9 mouse cellular contexts compared by ENCODE assay signal in the genomic region with DNA sequence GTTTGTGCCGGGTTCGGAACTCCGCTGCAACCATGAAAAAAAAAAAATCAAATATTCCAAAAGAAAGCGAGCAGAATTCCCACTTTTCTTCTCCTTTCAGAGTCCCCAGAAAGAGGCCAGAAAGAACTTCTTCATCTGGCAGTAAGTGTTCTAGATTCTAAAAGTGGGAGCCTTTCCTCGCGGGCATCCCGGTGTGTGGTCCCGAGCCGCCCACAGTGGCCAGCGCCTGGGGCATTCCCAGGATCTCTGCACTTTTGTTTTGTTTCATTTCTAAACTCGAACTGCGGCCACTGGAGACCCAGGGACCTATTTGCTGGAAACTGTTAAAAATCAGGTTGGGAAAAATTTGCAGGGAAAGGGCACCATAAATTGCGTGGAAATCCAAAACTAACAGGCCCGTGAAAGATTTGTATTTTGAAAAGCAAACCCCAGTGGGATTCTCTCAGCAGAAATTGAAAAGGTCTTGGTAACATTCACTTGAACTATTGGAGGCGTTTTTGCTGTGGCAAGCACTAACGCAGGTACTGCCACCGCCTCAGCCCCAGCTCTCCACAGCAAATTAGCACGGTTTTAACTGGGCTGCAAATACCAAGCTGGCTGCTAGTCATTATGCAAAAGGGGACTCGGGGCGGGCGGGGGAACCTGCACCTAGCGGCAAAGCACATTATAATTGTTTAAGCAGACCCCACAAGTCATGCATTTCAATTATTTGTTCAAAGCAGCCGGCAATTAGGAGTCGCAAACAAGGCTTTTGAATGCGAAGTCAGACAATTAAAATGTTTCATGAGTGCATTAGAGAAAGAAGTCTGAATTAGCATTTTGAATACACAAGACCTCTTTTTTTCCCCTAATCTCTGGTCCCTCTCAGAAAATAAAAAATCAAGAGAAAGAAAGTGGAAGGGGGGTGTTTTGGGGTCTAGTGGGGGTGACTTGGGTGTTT.
DNase-seq lines count a peak whose midpoint lies in the region; ATAC-seq and TF ChIP-seq lines count a peak whose summit lies in the region.
"Had no signal": no experiment of that assay in that cellular context is flagged by ENCODE, and none has a peak within 500 bp of the region (broad histone marks: within the 10 kb centered on the region; RNA-seq: fewer than 3 reads in every experiment).

No protein-coding gene starts in this region.

- no peak for TF ChIP-seq CTCF in CH12.LX (conservative IDR thresholded peaks at IDR 0.05 in 1 of 2, IDR thresholded peaks at IDR 0.05 in 1 of 2; ENCODE audit: low read depth in 2 of 2, low read length in 2 of 2)

- H3K36me3 ChIP-seq in heart, embryonic 14.5 days (ENCODE audit: control insufficient read depth, insufficient read depth, low read length), result no peaks in the 10 kb centered on the region
- no peaks in the 10 kb centered on the region for H3K36me3 ChIP-seq in CH12.LX (replicated peaks in 1 of 2; ENCODE audit: control insufficient read depth in 1 of 2, insufficient read depth in 1 of 2, low read length in 1 of 2)
- H3K36me3 ChIP-seq in embryonic facial prominence, embryonic 13.5 days, result no peaks in the 10 kb centered on the region
- no peaks in the 10 kb centered on the region for H3K36me3 ChIP-seq in limb, embryonic 13.5 days

- H3K4me3 ChIP-seq in heart, embryonic 14.5 days (ENCODE audit: control insufficient read depth in 1 of 2, insufficient read depth in 1 of 2, low read depth in 1 of 2, low read length in 2 of 2), result peak overlapping the region in 1 of 2 experiments; percentile 19; a peak in 2 of 4 replicates
- H3K4me3 ChIP-seq in CH12.LX (replicated peaks in 1 of 3; ENCODE audit: low read depth in 2 of 3, low read length in 2 of 3, poor library complexity in 1 of 3), result no peak overlapping the region
- peak overlapping the region; percentile 19; the same call in 1 of the 2 replicates for H3K4me3 ChIP-seq in embryonic facial prominence, embryonic 13.5 days
- H3K4me3 ChIP-seq in limb, embryonic 13.5 days, result peak overlapping the region; percentile 27

- no peak for ATAC-seq in heart, embryonic 14.5 days (ENCODE audit: insufficient number of reproducible peaks, insufficient read depth, low FRiP score, low read depth)
- no peak for ATAC-seq in embryonic facial prominence, embryonic 13.5 days (ENCODE audit: insufficient number of reproducible peaks, insufficient read depth, low FRiP score, low TSS enrichment, low read depth)
- ATAC-seq in limb, embryonic 13.5 days (ENCODE audit: low FRiP score, low read depth), result no peak
- ATAC-seq: liver, postnatal 0 days had no signal

- 3% methylated on average over 25 of the region's 25 CpGs for WGBS in heart, embryonic 14.5 days
- WGBS in embryonic facial prominence, embryonic 13.5 days, result under 1% methylated on average over 25 of the region's 25 CpGs
- 2% methylated on average over 25 of the region's 25 CpGs for WGBS in limb, embryonic 13.5 days

- H3K27ac ChIP-seq in heart, embryonic 14.5 days (replicated peaks in 1 of 2; ENCODE audit: control insufficient read depth in 1 of 2, insufficient read depth in 1 of 2, low read depth in 2 of 2, low read length in 2 of 2), result no peak overlapping the region
- no peak overlapping the region for H3K27ac ChIP-seq in CH12.LX (ENCODE audit: insufficient read depth, low read depth)
- no peak overlapping the region for H3K27ac ChIP-seq in embryonic facial prominence, embryonic 13.5 days
- no peak overlapping the region for H3K27ac ChIP-seq in limb, embryonic 13.5 days

- H3K9ac ChIP-seq in heart, embryonic 14.5 days (ENCODE audit: low read length), result no peak overlapping the region
- peak overlapping the region; percentile 41; the same call in 1 of the 2 replicates for H3K9ac ChIP-seq in CH12.LX (ENCODE audit: insufficient read depth, low read depth)
- no peak overlapping the region for H3K9ac ChIP-seq in embryonic facial prominence, embryonic 13.5 days
- no peak overlapping the region for H3K9ac ChIP-seq in limb, embryonic 13.5 days
- H3K9ac ChIP-seq: liver, postnatal 0 days had no signal

- intact Hi-C loops in heart, postnatal 25 days (cut with DNase I), result no loop called here

- H3K4me1 ChIP-seq in heart, embryonic 14.5 days (ENCODE audit: control insufficient read depth in 2 of 2, insufficient read depth in 2 of 2, low read length in 2 of 2), result peaks cover 0 to 10% of the 10 kb centered on the region in 2 experiments; a peak in 1 of 4 replicates
- peaks cover 29 to 62% of the 10 kb centered on the region in 2 experiments for H3K4me1 ChIP-seq in CH12.LX (ENCODE audit: control insufficient read depth in 1 of 2, insufficient read depth in 2 of 2)
- H3K4me1 ChIP-seq in embryonic facial prominence, embryonic 13.5 days, result peaks cover 23% of the 10 kb centered on the region
- H3K4me1 ChIP-seq in limb, embryonic 13.5 days, result peaks cover 33% of the 10 kb centered on the region

- H3K9me3 ChIP-seq in heart, embryonic 14.5 days (ENCODE audit: control insufficient read depth, low read length), result no peaks in the 10 kb centered on the region
- H3K9me3 ChIP-seq in CH12.LX (replicated peaks; ENCODE audit: low read length), result peaks cover 2% of the 10 kb centered on the region
- peaks cover 4% of the 10 kb centered on the region; the same call in 1 of the 2 replicates for H3K9me3 ChIP-seq in embryonic facial prominence, embryonic 13.5 days
- H3K9me3 ChIP-seq in limb, embryonic 13.5 days, result 0 out of 2 replicates have a peak, but pooled peaks cover 7% of the 10 kb centered on the region

- dilution Hi-C loops in CH12.LX (cut with MboI; ENCODE audit: extremely low pct_ligation_motif_present, extremely low pct_unique_long_range_greater_than_20kb, low sequenced_read_pairs), result no loop called here

- peaks cover 82% of the 10 kb centered on the region for H3K27me3 ChIP-seq in heart, embryonic 14.5 days (ENCODE audit: control insufficient read depth, insufficient read depth, low read length)
- H3K27me3 ChIP-seq in CH12.LX (replicated peaks), result no peaks in the 10 kb centered on the region
- peaks cover 75% of the 10 kb centered on the region for H3K27me3 ChIP-seq in embryonic facial prominence, embryonic 13.5 days
- peaks cover 76% of the 10 kb centered on the region for H3K27me3 ChIP-seq in limb, embryonic 13.5 days

- peak; percentile 31; the same call in 1 of the 2 replicates for TF ChIP-seq POLR2A in CH12.LX (IDR thresholded peaks at IDR 0.05; ENCODE audit: low read depth, low read length)

- no peak; the same call in 1 of the 2 replicates for TF ChIP-seq EP300 in CH12.LX (IDR thresholded peaks at IDR 0.05; ENCODE audit: low read length)

- TF ChIP-seq RAD21 in CH12.LX (IDR thresholded peaks at IDR 0.05; ENCODE audit: low read depth, low read length), result no peak

- in situ Hi-C loops in CH12.LX (cut with MboI; ENCODE audit: low pct_ligation_motif_present, low pct_unique_long_range_greater_than_20kb, low sequenced_read_pairs), result no loop called here

- no peak for DNase-seq in heart, postnatal 25 days (ENCODE audit: low spot score)
- no peak for DNase-seq in CH12.LX (ENCODE audit: extremely low read depth)
- DNase-seq in spleen, adult 18-20 months, result no peak
- no peak for DNase-seq in urinary bladder, postnatal 4 days (ENCODE audit: low spot score in 2 of 2)
- DNase-seq in urinary bladder, postnatal 36 days (ENCODE audit: low spot score in 2 of 2), result no peak
- DNase-seq: liver, postnatal 0 days had no signal

- H3K79me2 ChIP-seq in CH12.LX (replicated peaks; ENCODE audit: control insufficient read depth, extremely low read depth, insufficient read depth, poor library complexity, severe bottlenecking), result no peaks in the 10 kb centered on the region

- H3K4me2 ChIP-seq in heart, embryonic 14.5 days (ENCODE audit: low read length), result peak overlapping the region; percentile 44
- H3K4me2 ChIP-seq in CH12.LX (ENCODE audit: insufficient read depth, low read depth, poor library complexity, severe bottlenecking), result peak overlapping the region; percentile 91
- peak overlapping the region; percentile 53 for H3K4me2 ChIP-seq in embryonic facial prominence, embryonic 13.5 days
- peak overlapping the region; percentile 61 for H3K4me2 ChIP-seq in limb, embryonic 13.5 days (replicated peaks)

TF ChIP-seq in CH12.LX, 34 proteins besides CTCF, POLR2A, EP300 and RAD21:
- TF ChIP-seq MAZ (IDR thresholded peaks at IDR 0.05; ENCODE audit: low read depth, low read length), result peak; percentile 61; the same call in 1 of the 2 replicates
- 0 out of 2 replicates have a peak, but pooled peaks have one; percentile 45 for TF ChIP-seq SIN3A (IDR thresholded peaks at IDR 0.05; ENCODE audit: low read length)
- TF ChIP-seq ZNF384 (IDR thresholded peaks at IDR 0.05; ENCODE audit: low read depth, low read length), result no peak; the same call in 1 of the 2 replicates
- TF ChIP-seq JUN (IDR thresholded peaks at IDR 0.05; ENCODE audit: insufficient read depth, low read depth, low read length), result no peak
- no peak for TF ChIP-seq SMC3 (IDR thresholded peaks at IDR 0.05; ENCODE audit: low read depth, low read length)
TF ChIP-seq in CH12.LX: peak in this region for 2.

Comparison
In these comparisons a context has a peak if more than half of its experiments do, and no peak if none do; other contexts are left out.
1. H3K4me3 ChIP-seq: peak in embryonic facial prominence, embryonic 13.5 days (single experiment) and limb, embryonic 13.5 days (single experiment); none in CH12.LX (0 of 3).
2. Peak in every context shown above with its lines, with median percentiles within 50 percentile points of each other: H3K4me2 ChIP-seq.